Mouse (Mus musculus) neural tube, embryonic 14.5 days (tissue): ENCODE measurements around the gene BC048562. TPM values are rescaled to one million over a fixed set of nuclear protein-coding genes. Genes with fewer than 3 reads are reported as not detected.

Experiments
- ATAC-seq: fragments of 200-750 bp; cut with Nextera tagmentation; 2 replicates; pipeline ENCODE4 v1.8.0; 2017; ENCODE audit warnings: low read depth, mild to moderate bottlenecking, moderate TSS enrichment, moderate library complexity
- H3K27ac ChIP-seq: fragments of 300-500 bp; sonication (generic); 2 replicates; pipeline ENCODE4 v1.5.1; 2014; ENCODE audit warnings: low read depth, mild to moderate bottlenecking, control low read depth, low read length, moderate library complexity, mixed read lengths
- H3K27me3 ChIP-seq: fragments of 300-500 bp; sonication (generic); 2 replicates; pipeline ENCODE4 v1.6.1; 2014; ENCODE audit warnings: low read length; ENCODE audit not compliant: control insufficient read depth, insufficient read depth
- H3K36me3 ChIP-seq: fragments of 300-500 bp; sonication (generic); 2 replicates; pipeline ENCODE4 v1.6.1; 2014; ENCODE audit warnings: low read length, mixed read lengths; ENCODE audit not compliant: control insufficient read depth, insufficient read depth
- H3K4me1 ChIP-seq: fragments of 300-500 bp; sonication (generic); 2 replicates; pipeline ENCODE4 v1.6.1; 2014; ENCODE audit warnings: low read length; ENCODE audit not compliant: control insufficient read depth, insufficient read depth
- H3K4me2 ChIP-seq: fragments of 300-500 bp; sonication (generic); 2 replicates; pipeline ENCODE4 v1.6.1; 2014; ENCODE audit warnings: mild to moderate bottlenecking, low read depth, low read length, control low read depth
- H3K4me3 ChIP-seq: fragments of 300-500 bp; sonication (generic); 2 replicates; pipeline ENCODE4 v1.5.1; 2014; ENCODE audit warnings: low read depth, low read length, control low read depth, mixed read lengths
- H3K9ac ChIP-seq: fragments of 300-500 bp; sonication (generic); replicated peaks from 2 replicates; pipeline ENCODE4 v1.6.1; 2014; ENCODE audit warnings: low read depth, mild to moderate bottlenecking, control low read depth, low read length, mixed read lengths
- H3K9me3 ChIP-seq: fragments of 300-500 bp; sonication (generic); 2 replicates; pipeline ENCODE4 v1.6.1; 2016; ENCODE audit warnings: low read length; ENCODE audit not compliant: control insufficient read depth
- WGBS: fragments of 180-500 bp; shearing (Covaris S2); extraction: QIAGEN DNeasy Blood & Tissue Kit; methylation state at CpG from one replicate; pipeline ENCODE4 v1.1.7; 2014; 5-methylcytosine and 5-hydroxymethylcytosine counted together
- polyA plus RNA-seq: library from polyadenylated mRNA; unstranded; fragments of >200 nt; fragmentation: Nextera tagmentation; extraction: Ambion mirVana; gene quantifications from 2 replicates; pipeline ENCODE4 v1.2.1, GENCODE M21; 2014

BC048562 gene
- polyA plus RNA-seq, 1 experiment from 2014 or later, result not detected

- Histone ChIP-seq H3K36me3 (no peaks in the 10 kb centered on the region), H3K4me3 (no peak overlapping the region), H3K4me2 (peak overlapping the region; percentile 74; the same call in 1 of the 2 replicates), H3K27me3 (no peaks in the 10 kb centered on the region), H3K27ac (peak overlapping the region; percentile 75; the same call in 1 of the 2 replicates), H3K9ac (no peak overlapping the region; the same call in 1 of the 2 replicates), H3K9me3 (no peaks in the 10 kb centered on the region), H3K4me1 (peaks cover 35% of the 10 kb centered on the region)
- WGBS, result 87% methylated on average over 4 of the region's 4 CpGs
- ATAC-seq, result no peak
These were observed 17.2 kb downstream of the BC048562 start for GRCm38 (mm10) chr9:108453458-108453857.

DNA sequence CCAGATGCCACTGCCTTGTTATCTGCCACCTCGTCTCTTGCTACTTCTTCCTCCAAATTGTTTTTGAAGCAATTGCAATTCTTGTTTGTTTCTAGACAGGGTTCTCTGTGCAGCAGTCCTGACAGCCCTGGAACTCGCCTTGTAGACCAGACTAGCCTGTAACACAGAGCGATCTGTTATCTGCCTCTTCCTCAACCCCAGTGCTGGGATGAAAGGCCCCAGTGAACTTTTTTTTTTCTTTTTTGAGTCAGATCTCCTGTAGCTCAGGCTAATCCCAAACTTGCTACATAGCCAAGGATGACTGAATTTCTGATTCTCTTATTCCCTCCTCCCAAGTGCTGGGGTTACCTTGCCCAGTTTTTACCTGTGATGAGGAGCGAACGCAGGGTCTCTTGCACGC is 18.1 kb downstream of the BC048562 start:
- H3K27ac ChIP-seq, result no peak overlapping the region
- no peak overlapping the region for H3K4me3 ChIP-seq
- no peak overlapping the region for H3K4me2 ChIP-seq
- H3K36me3 ChIP-seq, result no peaks in the 10 kb centered on the region
- H3K27me3 ChIP-seq, result no peaks in the 10 kb centered on the region
- ATAC-seq, result no peak
- no peaks in the 10 kb centered on the region for H3K9me3 ChIP-seq
- 87% methylated on average over 6 of the region's 6 CpGs for WGBS
- H3K9ac ChIP-seq, result no peak overlapping the region
- H3K4me1 ChIP-seq, result peaks cover 30% of the 10 kb centered on the region

GRCm38 (mm10) chr9:108455747-108456571 is 19.7 kb downstream of the BC048562 start:
- no peak overlapping the region for H3K27ac ChIP-seq
- ATAC-seq, result no peak
- no peaks in the 10 kb centered on the region for H3K36me3 ChIP-seq
- WGBS, result 83% methylated on average over 12 of the region's 12 CpGs
- no peak overlapping the region for H3K4me2 ChIP-seq
- H3K4me1 ChIP-seq, result peaks cover 14% of the 10 kb centered on the region
- no peak overlapping the region for H3K9ac ChIP-seq
- no peak overlapping the region for H3K4me3 ChIP-seq
- H3K27me3 ChIP-seq, result no peaks in the 10 kb centered on the region
- H3K9me3 ChIP-seq, result no peaks in the 10 kb centered on the region

DNA sequence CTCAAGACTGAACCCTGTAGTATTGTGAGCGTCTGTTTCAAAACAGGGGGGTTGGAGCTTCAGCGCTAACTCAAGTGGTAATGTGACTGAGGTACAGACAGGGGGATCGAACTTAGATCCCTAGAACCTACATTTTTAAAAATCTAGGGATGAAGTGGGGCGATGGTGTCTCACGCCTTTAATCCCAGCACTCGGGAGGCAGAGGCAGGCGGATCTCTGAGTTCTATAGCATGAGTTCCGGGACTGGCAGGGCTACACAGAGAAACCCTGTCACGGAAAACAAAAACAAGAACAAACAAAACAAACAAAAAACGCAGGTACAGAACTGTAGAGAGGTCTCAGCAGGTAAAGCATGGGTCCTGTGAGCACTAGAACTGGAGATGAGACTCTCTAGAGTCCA is 20.7 kb downstream of the BC048562 start:
- ATAC-seq, result no peak
- no peaks in the 10 kb centered on the region for H3K9me3 ChIP-seq
- no peaks in the 10 kb centered on the region for H3K27me3 ChIP-seq
- no peaks in the 10 kb centered on the region for H3K36me3 ChIP-seq
- no peak overlapping the region for H3K9ac ChIP-seq
- no peak overlapping the region for H3K27ac ChIP-seq
- no peak overlapping the region for H3K4me3 ChIP-seq
- H3K4me1 ChIP-seq, result peaks cover 16% of the 10 kb centered on the region
- WGBS, result 85% methylated on average over 10 of the region's 10 CpGs
- H3K4me2 ChIP-seq, result no peak overlapping the region

DNA sequence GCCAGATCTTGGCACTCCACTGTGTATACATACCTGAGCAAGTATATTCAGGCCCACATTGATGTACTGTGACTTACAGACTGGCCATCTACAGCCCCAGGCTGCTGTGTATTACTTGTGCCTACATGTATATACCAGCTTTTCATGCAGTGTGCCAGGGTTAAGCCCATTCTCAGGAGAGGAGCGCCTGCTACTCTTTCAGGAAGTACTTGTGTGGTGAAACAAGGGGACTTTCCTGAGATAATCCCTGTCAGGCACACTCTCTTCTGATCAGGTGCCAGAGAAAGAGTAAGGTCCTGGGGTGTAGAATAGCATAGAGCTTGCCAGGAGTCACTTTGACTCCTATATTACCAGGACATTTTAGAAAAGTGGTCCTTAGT is 23.6 kb downstream of the BC048562 start:
- Histone ChIP-seq H3K4me3 (peak overlapping the region; percentile 69), H3K36me3 (peaks cover 10% of the 10 kb centered on the region), H3K4me1 (peaks cover 10% of the 10 kb centered on the region), H3K9ac (0 out of 2 replicates have a peak overlapping the region, but pooled peaks have one; percentile 72), H3K9me3 (no peaks in the 10 kb centered on the region), H3K27me3 (no peaks in the 10 kb centered on the region), H3K4me2 (peak overlapping the region; percentile 68), H3K27ac (peak overlapping the region; percentile 73)
- 95% methylated on average over 1 of the region's 1 CpGs for WGBS
- ATAC-seq, result 0 out of 2 replicates have a peak, but pooled peaks have one; percentile 5

- Histone ChIP-seq H3K4me2 (peak within 1 kb of the TSS; percentile 68), H3K4me1 (peaks cover 10% of the 10 kb centered on the region), H3K36me3 (peaks cover 10% of the 10 kb centered on the region), H3K27ac (peak within 1 kb of the TSS; percentile 73), H3K4me3 (peak within 1 kb of the TSS; percentile 69), H3K27me3 (no peaks in the 10 kb centered on the region), H3K9me3 (no peaks in the 10 kb centered on the region), H3K9ac (peak within 1 kb of the TSS; percentile 72)
- peak; percentile 81 for ATAC-seq
- whole genome bisulfite sequencing, result under 1% methylated on average over 42 of the region's 52 CpGs
These were observed 24.3 kb downstream of the BC048562 start, which contains the start of gene Ccdc71 for GRCm38 (mm10) chr9:108460319-108461178. Gene Ccdc71 (plus strand): TSS chr9:108460527.

- H3K9ac ChIP-seq, result peak within 1 kb of the TSS; percentile 72
- H3K4me2 ChIP-seq, result peak within 1 kb of the TSS; percentile 68
- 28% methylated on average over 11 of the region's 11 CpGs for WGBS
- H3K9me3 ChIP-seq, result no peaks in the 10 kb centered on the region
- no peaks in the 10 kb centered on the region for H3K27me3 ChIP-seq
- peaks cover 10% of the 10 kb centered on the region for H3K36me3 ChIP-seq
- H3K4me3 ChIP-seq, result peak within 1 kb of the TSS; percentile 69
- ATAC-seq, result peak; percentile 32; the same call in 1 of the 2 replicates
- peak within 1 kb of the TSS; percentile 73 for H3K27ac ChIP-seq
- H3K4me1 ChIP-seq, result peaks cover 10% of the 10 kb centered on the region
These were observed 24.9 kb downstream of the BC048562 start, which contains the start of gene Klhdc8b for GRCm38 (mm10) chr9:108461181-108461631. Gene Klhdc8b (minus strand): TSS chr9:108461581.

- no peak overlapping the region for H3K27ac ChIP-seq
- H3K4me3 ChIP-seq, result peak overlapping the region; percentile 69
- H3K27me3 ChIP-seq, result no peaks in the 10 kb centered on the region
- WGBS, result 94% methylated on average over 5 of the region's 5 CpGs
- H3K9ac ChIP-seq, result peak overlapping the region; percentile 72
- no peak for ATAC-seq
- peak overlapping the region; percentile 68 for H3K4me2 ChIP-seq
- H3K9me3 ChIP-seq, result no peaks in the 10 kb centered on the region
- H3K4me1 ChIP-seq, result peaks cover 10% of the 10 kb centered on the region
- H3K36me3 ChIP-seq, result peaks cover 10% of the 10 kb centered on the region
These were observed 25.4 kb downstream of the BC048562 start for GRCm38 (mm10) chr9:108461675-108462074.
